Mouse (Mus musculus): ENCODE measurements around the gene Prpsap2. TPM values are rescaled to one million over a fixed set of nuclear protein-coding genes. Genes with fewer than 3 reads are reported as not detected.
"Not testable (repeated sequence)": the region's sequence is repeated elsewhere in the genome, so short reads cannot be mapped to it uniquely, and the experiment has no call there.

Gene Prpsap2
- total RNA-seq (2021) = 1 to 10 TPM; 7.1 to 7.8 TPM
- long read RNA-seq, experiment 1, partial matches to known transcripts = 0 of 1 reads
- long read RNA-seq, experiment 1, other reads (novel, unspliced or antisense) = 1 of 1 reads
- long read RNA-seq, experiment 2, partial matches to known transcripts = 1 of 2 reads
- long read RNA-seq, experiment 2, other reads (novel, unspliced or antisense) = 0 of 2 reads

DNA sequence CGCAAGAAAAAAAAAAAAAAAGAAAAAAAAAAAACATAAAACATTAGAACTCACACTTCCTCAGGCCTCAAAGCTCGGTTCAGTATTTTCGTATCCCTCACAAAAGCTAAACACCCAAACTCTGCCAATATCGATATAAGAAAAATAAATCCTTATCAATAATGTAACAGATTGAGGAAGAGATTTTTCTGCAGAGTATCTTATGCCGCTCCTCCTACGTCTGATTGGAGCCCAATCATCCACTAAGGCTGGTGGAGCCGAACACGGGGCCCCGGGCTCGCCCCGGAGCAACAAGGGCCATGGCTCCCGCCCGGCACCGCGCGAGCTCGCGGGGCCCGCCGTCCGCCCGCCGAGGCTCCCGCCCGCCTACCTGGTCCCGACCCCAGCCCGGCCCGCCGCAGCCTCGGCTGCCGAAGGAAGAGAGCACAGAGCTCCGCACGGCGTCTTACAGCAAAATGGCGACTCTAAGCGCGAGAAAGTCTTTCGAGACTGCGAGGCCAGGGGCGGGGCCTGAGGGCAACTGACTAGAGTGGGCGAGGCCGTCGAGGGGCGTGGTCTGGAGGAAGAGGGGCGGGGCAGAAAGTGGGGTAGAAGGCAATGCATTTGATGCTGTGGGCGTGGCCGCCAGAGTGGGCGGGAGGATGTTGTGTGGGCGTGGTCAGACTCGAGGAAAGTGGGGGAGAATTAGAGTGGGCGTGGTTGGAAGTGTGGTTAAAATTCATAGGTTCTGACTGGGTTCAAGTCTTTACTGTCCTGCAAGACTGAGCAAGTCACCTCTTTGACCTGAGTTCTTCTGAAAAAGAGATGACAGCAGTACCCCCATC lies at the start of gene Prpsap2:
Prpsap2 (minus strand) TSS at position 505 of the 824 bp plus-strand sequence.
- peak; percentile 99 to 100 for DNase-seq

GRCm38 (mm10) chr11:61809793-61810192 lies 47.9 kb upstream of the Prpsap2 start:
- DNase-seq = no peak

GRCm38 (mm10) chr11:61808551-61809117 lies 46.7 kb upstream of the Prpsap2 start:
- no peak for DNase-seq

DNA sequence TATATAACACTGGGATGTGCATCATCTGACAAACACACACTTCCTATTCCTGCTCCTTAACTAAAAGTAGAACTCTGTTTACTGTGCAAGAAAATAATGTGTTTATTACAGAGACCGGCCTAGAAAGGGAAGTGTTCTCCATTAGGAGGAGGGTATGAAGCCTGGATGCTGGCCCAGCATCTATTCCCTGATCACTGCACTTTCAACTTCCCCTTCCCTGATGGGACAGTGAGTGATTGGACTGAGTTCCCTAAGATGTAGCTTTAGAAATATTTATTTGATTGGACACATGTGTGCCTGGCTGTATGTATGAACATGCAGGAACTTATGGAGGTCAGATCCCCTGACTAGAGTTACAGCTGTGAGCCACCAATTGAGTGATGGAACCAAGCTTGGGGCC lies 31.6 kb upstream of the Prpsap2 start:
- DNase-seq = peak in 1 of 2 experiments; percentile 50

- DNase-seq = no peak
These were observed 26.7 kb upstream of the Prpsap2 start for GRCm38 (mm10) chr11:61788550-61788949.

- DNase-seq = not testable (repeated sequence)
These were observed 20.6 kb upstream of the Prpsap2 start for GRCm38 (mm10) chr11:61782526-61782925.

DNA sequence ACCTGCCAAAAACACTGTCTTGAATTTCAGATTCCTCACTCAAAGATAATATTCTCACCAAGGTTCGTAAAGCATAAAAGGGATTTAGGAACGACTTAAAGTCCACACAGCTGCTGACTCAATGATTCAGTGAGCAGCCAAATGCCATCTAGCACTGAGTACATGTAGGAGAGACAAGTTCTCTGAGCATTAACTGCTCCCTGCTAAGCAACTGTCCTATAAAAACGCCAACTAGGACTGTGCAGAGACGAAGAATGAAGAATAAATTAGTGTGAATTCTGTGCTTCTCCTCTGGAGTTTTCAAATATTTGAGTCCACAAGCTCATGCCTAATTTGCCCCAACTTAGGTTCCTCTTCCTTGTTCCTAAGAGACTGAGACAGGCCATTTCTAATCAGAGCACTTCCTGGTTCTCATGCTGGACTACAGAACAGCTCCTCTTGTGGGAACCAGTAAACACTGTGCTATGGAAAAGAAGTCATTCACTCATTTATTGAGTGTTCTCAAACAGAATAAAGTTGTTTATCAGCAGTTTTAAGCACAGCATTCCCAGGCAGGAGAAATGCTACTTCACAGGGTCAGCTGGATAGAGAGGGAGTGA lies 12.8 kb upstream of the Prpsap2 start:
- DNase-seq = peak in 1 of 2 experiments; percentile 19

DNA sequence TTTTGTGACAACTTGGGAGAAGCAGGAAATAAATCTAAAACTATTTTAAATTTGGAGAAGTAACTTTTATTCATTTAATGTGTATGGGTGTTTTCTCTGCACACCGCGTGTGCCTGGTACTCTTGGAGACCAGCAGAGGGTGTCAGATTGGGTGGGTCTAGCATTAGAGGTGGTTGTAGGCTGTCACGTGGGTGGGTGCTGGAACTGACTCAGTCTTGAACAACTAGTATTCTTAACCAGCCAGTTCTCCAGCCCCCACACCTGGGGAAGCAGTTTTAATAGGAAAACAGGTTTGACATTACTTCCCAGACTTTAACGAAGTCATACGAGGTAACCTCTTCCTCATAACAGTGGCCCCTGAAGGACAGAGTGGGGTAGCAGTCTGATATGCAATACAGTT lies 1.4 kb downstream of the Prpsap2 start:
- DNase-seq = no peak

- DNase-seq = no peak
These were observed 4.7 kb downstream of the Prpsap2 start for GRCm38 (mm10) chr11:61757151-61757550.

DNA sequence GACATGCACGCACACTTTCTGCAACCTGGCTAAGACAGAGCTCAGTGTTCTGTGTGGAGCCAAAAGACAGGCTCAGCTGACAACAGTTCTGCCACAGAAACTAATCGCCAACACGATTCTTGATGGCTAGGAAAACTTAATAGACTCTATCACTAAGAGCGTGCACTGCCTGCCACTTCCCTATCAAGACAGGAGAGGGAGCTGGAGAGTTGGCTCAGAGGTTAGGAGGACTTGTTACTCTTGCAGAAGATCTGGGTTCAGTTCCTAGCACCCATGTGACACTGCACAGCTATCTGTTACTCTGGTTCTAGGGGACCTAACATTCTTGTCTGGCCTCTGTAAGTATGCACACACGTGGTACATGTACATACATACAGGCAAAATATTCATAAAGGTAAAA lies 10.3 kb downstream of the Prpsap2 start:
- peak in 1 of 2 experiments; percentile 23 for DNase-seq

DNA sequence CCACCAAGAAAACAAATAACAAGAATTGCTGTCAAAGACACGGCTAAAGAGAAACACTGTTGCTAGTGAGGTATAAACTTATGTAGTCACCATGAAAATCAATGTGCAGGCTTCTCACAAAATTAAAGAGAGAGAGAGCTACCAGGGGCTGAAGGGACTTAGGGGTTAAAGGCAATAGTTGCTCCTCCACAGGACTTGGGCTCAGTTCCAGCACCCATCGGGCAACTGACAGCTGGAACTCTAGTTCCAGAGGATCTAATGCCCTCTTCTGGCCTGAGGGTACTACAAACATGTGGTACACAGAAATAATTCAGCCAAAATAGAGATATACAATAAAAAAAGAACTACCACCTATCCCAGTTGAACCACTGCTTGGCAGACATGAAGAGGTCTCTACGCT lies 14.7 kb downstream of the Prpsap2 start:
- no peak for DNase-seq

DNA sequence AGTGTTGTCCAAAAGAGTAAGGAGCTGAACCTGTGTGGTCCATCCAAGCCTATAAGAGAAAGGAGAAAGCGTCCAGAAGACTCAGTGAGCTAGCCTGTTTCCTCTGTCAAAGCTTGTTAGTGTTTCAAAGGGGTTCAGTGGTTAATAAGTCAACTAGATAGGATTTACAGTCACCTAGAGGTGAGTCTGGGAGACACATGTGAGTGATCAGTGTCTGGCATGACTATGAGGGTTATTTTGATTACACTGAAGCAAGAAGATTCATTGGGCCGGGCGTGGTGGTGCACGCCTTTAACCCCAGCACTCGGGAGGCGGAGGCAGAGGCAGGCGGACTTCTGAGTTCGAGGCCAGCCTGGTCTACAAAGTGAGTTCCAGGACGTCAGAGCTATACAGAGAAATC lies 16.1 kb downstream of the Prpsap2 start:
- DNase-seq = no peak

DNA sequence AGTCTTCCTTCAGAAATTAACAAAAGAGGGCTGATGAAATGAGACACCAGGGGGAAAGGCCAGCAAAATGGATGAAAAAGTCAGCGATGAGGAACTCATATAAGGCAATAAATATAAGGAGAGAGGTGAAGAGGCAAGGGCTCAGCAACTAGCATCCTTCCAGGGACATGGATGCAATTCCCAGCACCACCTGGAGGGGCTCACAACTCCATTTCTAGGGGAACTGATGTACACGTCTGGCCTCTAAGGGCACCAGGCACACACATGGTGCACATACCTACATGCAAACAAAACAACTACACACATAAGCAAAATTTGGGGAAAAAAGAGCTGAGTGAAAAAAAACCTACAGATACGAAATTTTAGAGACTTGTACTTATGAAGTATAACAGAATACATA lies 17.4 kb downstream of the Prpsap2 start:
- no peak for DNase-seq

DNA sequence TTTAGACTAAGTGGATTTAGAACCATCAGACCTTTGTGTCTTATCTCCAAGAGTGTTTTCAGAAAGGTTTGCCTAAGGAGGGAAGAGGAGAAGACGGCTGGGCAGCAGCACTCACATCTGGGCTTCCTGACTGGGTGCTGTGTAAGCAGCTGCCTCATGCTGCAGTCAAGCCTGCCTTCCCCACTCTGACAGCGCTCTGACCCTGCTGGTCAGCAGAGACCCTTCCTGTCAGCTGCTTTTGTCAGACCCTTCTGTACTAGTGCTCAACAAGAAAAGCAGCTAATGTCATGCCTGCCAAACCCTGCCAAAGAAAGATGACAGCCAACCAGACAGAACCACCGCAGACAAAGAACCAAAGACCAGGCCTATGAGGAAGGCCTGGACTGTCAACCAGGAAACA lies 18.1 kb downstream of the Prpsap2 start:
- DNase-seq = no peak

- no peak for DNase-seq
These were observed 21.4 kb downstream of the Prpsap2 start for GRCm38 (mm10) chr11:61740500-61740899.

DNA sequence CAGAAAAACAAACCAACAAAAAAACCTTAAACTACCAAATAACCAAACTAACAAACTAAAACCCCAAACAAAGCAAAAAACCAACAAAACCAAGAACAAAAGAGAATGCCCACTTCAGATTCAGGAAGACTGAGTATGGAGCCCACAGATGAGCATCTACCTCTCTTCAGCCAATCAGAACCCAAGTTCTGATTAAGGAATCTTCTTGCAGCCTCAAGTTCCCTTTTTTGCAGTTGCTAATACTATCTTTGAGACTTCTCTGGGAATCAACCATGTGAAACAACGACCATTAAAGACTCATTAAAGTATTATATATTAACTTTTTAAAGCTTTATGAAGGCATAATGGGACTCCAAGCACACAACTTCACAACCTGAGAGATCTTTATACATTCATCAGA lies 24.6 kb downstream of the Prpsap2 start:
- no peak for DNase-seq

DNA sequence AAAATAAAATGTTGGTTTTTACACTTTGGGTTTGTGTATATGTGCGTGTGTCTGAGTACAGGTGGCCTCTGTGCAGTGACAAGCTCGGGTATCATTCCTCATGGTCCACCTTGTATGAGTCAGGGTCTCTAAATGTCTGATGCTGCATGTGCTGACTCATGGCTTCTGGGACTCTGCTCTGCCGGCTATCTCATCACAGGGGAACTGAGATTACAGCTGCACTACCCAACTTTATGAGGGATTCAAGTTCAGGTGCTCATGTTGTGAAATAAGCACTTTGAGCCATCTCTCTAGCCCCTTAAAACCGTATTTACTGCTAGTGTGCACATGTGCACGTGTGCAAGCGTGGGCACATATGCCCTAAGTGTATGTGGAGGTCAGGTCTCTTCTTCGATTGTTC lies 29.2 kb downstream of the Prpsap2 start:
- no peak for DNase-seq

- DNase-seq = peak; percentile 22 to 50
These were observed 33.9 kb downstream of the Prpsap2 start for GRCm38 (mm10) chr11:61728037-61728436.

- no peak for DNase-seq
These were observed 39.8 kb downstream of the Prpsap2 start for GRCm38 (mm10) chr11:61722077-61722476.

- DNase-seq = no peak
These were observed 41.3 kb downstream of the Prpsap2 start, which contains the start of gene Slc5a10 for GRCm38 (mm10) chr11:61720636-61721035. Slc5a10 (minus strand) TSS chr11:61720826.

- no peak for DNase-seq
These were observed 42.1 kb downstream of the Prpsap2 start for GRCm38 (mm10) chr11:61719826-61720225.

DNA sequence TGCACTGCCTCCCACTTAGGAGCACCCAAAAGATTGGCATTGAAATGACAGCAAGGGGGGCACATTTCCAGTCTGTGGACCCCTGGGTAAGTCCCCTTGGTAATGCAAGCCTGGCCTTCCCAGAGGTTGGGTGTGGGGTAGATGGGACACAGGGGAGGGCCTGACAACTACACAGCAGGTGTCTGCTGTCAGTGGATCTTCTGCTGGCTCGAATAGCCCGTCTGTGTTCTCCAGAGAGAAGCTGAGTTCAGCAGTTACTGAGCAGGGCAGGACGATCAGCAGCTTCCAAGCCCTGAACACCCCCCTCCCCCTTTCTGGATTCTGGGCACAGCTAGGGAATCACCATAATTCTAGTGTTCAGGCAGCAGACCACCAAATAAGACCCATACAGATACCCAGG lies 42.5 kb downstream of the Prpsap2 start:
- DNase-seq = no peak

DNA sequence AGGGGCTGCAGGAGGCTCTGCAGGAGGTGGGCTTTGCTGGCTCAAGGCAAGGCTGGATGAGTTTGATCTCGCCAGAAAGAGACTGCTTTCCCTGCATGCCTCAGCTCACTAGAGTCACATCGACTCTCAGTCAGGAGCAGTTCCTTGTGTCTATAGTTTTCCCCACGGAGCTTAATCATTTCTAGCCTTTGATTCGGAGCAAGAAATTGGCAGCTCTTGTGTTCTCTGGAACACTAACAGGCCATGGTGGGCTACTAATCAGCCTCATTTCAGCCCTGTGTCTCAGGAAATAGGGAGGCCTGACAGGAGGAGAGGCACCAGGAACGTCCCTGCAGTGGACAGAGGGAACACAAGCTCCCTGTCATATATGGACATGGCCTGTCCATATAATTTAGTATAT lies 43.9 kb downstream of the Prpsap2 start:
- DNase-seq = no peak

Measured in heart, adult 18-20 months (tissue).